Mouse (Mus musculus) E14TG2a.4 (cell line): Measurements from ENCODE around the gene Rnf114.

Experiments used
- H3K27me3 ChIP-seq: 2 replicates; pipeline ENCODE4 v1.6.1; 2014; ENCODE audit warnings: low read length, control low read depth; ENCODE audit not compliant: insufficient read depth
- H3K36me3 ChIP-seq: 2 replicates; pipeline ENCODE4 v1.6.1; 2014; ENCODE audit warnings: low read length, control low read depth; ENCODE audit not compliant: insufficient read depth
- H3K4me1 ChIP-seq: replicated peaks from 2 replicates; pipeline ENCODE4 v1.6.1; 2014; ENCODE audit warnings: low read depth, low read length, control low read depth
- H3K4me3 ChIP-seq: replicated peaks from 2 replicates; pipeline ENCODE4 v1.5.1; 2014; ENCODE audit warnings: mild to moderate bottlenecking, low read length
- H3K9me3 ChIP-seq: 2 replicates; pipeline ENCODE4 v1.6.1; 2014; ENCODE audit warnings: low read length, control low read depth
- CTCF ChIP-seq: conservative IDR thresholded peaks from 2 replicates; pipeline ENCODE4 v1.5.1; 2014; ENCODE audit warnings: low read length
- NANOG ChIP-seq: IDR thresholded peaks from 2 replicates; pipeline ENCODE4 v1.6.1; 2014; ENCODE audit warnings: borderline replicate concordance, low read length, mixed read lengths
- POU5F1 ChIP-seq: IDR thresholded peaks from 2 replicates; pipeline ENCODE4 v1.6.1; 2014; ENCODE audit warnings: low read length, borderline replicate concordance

The Rnf114 gene

DNA sequence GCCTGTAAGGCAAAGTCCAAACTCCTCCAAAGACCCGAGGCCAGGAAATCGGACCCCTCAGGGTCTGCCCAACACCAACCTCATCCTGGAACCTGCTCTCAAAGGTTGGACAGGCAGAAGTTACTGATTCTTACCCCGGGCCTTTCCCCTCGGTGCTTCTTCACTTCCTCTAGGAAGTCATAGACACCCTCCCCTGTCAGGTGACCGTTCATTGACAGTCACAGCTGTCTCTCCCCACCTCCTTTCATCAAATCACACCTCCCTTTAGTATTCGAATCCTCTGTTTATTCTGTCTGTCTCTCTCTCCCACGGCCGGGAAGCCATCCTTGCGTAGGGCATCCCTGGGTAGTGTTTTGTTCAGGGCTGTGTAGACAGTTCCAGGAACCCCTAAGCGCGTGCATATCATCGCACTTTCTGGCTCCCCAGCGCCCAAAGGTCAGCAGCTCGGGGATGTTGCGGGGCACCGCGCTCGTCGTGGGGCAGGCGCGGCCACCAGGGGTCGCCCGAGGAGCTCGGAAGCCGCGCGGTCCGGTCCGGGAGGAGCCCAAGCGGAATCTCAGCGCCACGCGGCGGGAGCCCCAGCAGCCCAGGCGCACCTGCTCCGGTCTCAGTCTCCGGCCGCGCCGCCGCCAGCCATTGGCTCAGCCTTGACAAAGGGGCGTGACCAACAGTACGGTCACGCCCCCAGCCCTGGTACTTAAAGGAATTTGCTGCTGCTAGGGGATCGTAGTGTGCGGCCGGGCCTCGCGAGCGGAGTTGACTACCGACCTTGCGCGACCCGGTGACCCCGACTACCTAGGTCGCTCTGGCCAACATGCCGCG lies 45.2 kb downstream of the Rnf114 start, which contains the start of gene Snai1:
Gene Snai1, plus strand, starts transcription at position 720 of the 822 bp plus-strand sequence.
- H3K4me3 ChIP-seq = peak within 1 kb of the TSS; percentile 76
- H3K9me3 ChIP-seq = no peaks in the 10 kb centered on the region

DNA sequence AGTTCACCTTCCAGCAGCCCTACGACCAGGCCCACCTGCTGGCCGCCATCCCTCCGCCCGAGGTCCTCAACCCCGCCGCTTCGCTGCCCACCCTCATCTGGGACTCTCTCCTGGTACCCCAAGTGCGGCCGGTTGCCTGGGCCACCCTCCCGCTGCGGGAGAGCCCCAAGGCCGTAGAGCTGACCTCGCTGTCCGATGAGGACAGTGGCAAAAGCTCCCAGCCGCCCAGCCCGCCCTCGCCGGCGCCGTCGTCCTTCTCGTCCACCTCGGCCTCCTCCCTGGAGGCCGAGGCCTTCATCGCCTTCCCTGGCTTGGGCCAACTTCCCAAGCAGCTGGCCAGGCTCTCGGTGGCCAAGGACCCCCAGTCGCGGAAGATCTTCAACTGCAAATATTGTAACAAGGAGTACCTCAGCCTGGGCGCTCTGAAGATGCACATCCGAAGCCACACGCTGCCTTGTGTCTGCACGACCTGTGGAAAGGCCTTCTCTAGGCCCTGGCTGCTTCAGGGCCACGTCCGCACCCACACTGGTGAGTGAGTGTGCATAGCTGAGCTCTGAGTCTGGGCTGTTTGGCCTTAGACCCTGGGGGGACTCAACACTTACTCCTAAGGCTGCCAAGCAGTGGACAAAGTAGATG lies 46.3 kb downstream of the Rnf114 start:
- TF ChIP-seq CTCF = no peak
- TF ChIP-seq POU5F1 = no peak
- TF ChIP-seq NANOG = no peak
- H3K36me3 ChIP-seq = peaks cover 6% of the 10 kb centered on the region; the same call in 1 of the 2 replicates
- no peaks in the 10 kb centered on the region for H3K9me3 ChIP-seq
- peaks cover 94% of the 10 kb centered on the region for H3K27me3 ChIP-seq
- H3K4me3 ChIP-seq = peak overlapping the region; percentile 76
- H3K4me1 ChIP-seq = peaks cover 75% of the 10 kb centered on the region

More for the DNA sequence above, 45.2 kb downstream of the Rnf114 start, which contains the start of gene Snai1:
- peaks cover 6% of the 10 kb centered on the region; the same call in 1 of the 2 replicates for H3K36me3 ChIP-seq
- peaks cover 64% of the 10 kb centered on the region for H3K4me1 ChIP-seq
- no peak for TF ChIP-seq CTCF
- H3K27me3 ChIP-seq = peaks cover 94% of the 10 kb centered on the region

DNA sequence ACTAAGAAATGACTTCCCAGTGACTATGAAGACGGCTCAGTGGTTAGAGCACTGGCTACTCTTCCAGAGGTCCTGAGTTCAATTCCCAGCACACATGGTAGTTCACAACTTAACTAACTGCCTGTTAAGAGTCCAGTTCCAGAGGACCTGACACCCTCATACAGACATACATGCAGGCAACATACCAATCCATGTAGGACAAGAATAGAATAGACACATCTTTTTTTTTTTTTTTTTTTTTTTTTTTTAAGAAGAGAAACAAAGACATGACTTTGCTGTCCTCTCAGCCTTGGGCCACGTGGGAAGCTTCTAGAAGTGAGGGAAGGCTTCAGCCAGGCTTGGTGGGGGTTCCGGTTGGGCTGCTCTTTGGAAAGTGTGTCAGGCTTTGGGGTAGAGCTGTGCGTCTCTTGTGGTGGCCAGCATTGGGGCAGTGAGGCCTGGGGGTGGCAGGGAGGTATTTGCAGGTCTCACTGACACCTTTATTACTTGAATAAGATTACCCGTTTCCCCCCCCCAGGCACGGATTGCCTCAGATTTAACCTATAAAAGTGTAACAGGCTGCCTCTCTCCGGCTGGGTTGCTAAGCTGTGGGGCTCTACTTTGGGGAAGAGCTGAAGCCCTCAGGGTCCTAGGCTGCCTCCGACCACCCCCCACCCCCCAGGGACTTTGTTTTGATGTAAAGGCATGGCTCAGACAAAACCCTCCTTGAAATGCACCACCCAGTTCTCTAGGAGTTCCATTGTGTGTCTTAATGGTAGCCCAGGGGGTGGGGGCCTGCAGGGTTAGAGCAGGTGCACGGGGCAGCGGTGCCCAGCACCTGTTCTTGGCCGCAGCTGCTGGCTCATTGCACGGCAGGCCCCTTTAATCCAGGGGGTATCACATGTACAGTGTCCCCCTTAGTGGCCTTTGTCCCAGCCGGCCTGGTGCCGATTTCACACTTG lies 47.4 kb downstream of the Rnf114 start:
- TF ChIP-seq CTCF = no peak
- 0 out of 2 replicates have a peak, but pooled peaks have one; percentile 11 for TF ChIP-seq POU5F1
- peak; percentile 79 for TF ChIP-seq NANOG
- H3K4me1 ChIP-seq = peaks cover 85% of the 10 kb centered on the region

DNA sequence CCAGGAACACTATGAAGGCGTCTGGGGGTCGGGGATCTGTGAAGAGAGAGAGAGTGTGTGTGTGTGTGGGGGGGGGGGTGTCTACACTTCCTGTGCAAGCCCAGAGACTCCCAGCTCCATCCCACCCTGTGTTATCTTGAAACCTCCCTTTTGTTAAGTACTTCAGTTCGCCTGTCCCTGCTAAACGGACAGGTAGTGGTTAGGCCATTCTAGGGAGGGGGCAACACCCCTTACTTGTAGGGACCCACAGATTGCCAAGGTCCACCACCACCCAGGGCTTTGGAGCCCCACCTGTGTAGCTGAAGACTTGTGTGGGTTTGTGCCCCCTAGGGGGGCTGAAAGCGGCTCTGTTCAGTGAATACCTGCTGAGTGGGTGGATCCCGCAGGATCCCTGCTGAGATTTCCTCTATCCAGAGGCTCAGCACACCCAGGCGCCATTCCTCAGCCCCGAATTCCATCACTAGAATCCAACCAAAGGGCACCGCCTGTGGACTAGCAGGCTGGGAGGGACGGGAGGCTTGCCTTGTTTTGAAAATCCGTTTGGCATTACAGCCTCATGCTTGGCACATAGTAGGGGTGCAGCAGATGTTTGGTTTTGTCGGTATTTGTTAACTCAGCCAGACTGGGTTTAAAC lies 48.1 kb downstream of the Rnf114 start:
- H3K4me3 ChIP-seq = peak overlapping the region; percentile 62
- peaks cover 85% of the 10 kb centered on the region for H3K4me1 ChIP-seq
- peaks cover 94% of the 10 kb centered on the region for H3K27me3 ChIP-seq
- TF ChIP-seq NANOG (no peak), POU5F1 (no peak), CTCF (no peak)
- peaks cover 6% of the 10 kb centered on the region; the same call in 1 of the 2 replicates for H3K36me3 ChIP-seq
- H3K9me3 ChIP-seq = no peaks in the 10 kb centered on the region

More for the DNA sequence above, 47.4 kb downstream of the Rnf114 start:
- Histone ChIP-seq H3K9me3 (no peaks in the 10 kb centered on the region), H3K36me3 (peaks cover 6% of the 10 kb centered on the region; the same call in 1 of the 2 replicates), H3K4me3 (peak overlapping the region; percentile 62), H3K27me3 (peaks cover 94% of the 10 kb centered on the region)

DNA sequence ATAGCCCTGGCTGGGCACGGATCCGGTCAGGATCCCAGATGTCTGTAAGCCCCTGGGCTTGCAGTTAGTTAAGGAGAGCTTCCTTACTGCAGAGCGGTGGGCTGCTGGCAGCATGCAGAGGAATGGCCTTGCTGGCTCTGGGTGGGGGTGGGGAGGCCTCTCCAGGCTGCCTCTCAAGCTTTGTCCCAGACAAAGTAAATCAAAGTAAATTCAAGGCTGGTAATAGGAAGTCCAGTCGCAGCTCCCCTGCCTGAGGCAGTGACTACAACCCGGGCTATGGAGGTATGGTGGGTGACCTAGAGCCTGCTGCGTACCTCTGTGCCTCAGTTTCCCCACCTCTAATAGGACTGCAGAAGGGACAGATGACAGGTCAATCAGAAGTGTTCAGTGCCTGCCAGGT lies 48.9 kb downstream of the Rnf114 start:
- peak overlapping the region; percentile 62 for H3K4me3 ChIP-seq

DNA sequence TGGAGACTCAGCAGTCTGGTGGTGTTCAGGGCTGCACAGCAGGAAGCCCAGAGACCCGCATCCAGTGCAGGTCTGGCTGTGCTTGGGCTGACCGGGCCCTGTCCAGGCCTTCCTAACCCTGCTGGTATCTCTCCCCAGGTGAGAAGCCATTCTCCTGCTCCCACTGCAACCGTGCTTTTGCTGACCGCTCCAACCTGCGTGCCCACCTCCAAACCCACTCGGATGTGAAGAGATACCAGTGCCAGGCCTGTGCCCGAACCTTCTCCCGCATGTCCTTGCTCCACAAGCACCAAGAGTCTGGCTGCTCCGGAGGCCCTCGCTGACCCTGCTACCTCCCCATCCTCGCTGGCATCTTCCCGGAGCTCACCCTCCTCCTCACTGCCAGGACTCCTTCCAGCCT lies 49.3 kb downstream of the Rnf114 start:
- TF ChIP-seq POU5F1 = no peak
- no peak for TF ChIP-seq NANOG
- no peak for TF ChIP-seq CTCF
- Histone ChIP-seq H3K4me3 (peak overlapping the region; percentile 62; the same call in 1 of the 2 replicates), H3K27me3 (peaks cover 92% of the 10 kb centered on the region), H3K36me3 (peaks cover 6% of the 10 kb centered on the region; the same call in 1 of the 2 replicates), H3K4me1 (peaks cover 82% of the 10 kb centered on the region), H3K9me3 (no peaks in the 10 kb centered on the region)

More for the DNA sequence above, 48.9 kb downstream of the Rnf114 start:
- Histone ChIP-seq H3K4me1 (peaks cover 82% of the 10 kb centered on the region), H3K9me3 (no peaks in the 10 kb centered on the region), H3K27me3 (peaks cover 93% of the 10 kb centered on the region), H3K36me3 (peaks cover 6% of the 10 kb centered on the region; the same call in 1 of the 2 replicates)
- no peak for TF ChIP-seq NANOG
- no peak for TF ChIP-seq CTCF
- TF ChIP-seq POU5F1 = no peak

DNA sequence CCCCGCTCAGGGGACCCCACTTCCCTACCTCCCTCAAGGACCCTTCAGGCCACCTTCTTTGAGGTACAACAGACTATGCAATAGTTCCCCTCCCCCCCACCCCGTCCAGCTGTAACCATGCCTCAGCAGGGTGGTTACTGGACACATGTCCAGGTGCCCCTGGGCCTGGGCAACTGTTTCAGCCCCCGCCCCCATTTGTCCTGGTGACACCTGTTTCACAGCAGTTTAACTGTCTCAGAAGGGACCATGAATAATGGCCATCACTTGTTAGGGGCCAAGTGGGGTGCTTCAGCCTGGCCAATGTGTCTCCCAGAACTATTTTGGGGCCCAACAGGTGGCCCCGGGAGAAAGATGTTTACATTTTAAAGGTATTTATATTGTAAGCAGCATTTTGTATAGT lies 49.9 kb downstream of the Rnf114 start:
- peaks cover 82% of the 10 kb centered on the region for H3K4me1 ChIP-seq
- H3K4me3 ChIP-seq = no peak overlapping the region
- H3K36me3 ChIP-seq = peaks cover 6% of the 10 kb centered on the region; the same call in 1 of the 2 replicates
- H3K9me3 ChIP-seq = no peaks in the 10 kb centered on the region
- peaks cover 89% of the 10 kb centered on the region for H3K27me3 ChIP-seq
- no peak for TF ChIP-seq POU5F1
- TF ChIP-seq CTCF = no peak
- TF ChIP-seq NANOG = no peak
